Mouse (Mus musculus) liver, embryonic 15.5 days (tissue): ENCODE measurements around the gene Prcd. TPM values are rescaled to one million over a fixed set of nuclear protein-coding genes. Genes with fewer than 3 reads are reported as not detected.
A peak's percentile ranks its signal among the peaks of the same experiment; 100 is the strongest.

ENCODE experiments used
- ATAC-seq: fragments of 200-750 bp; cut with Nextera tagmentation; 2 replicates; pipeline ENCODE4 v1.8.0; 2017; ENCODE audit warnings: moderate number of reproducible peaks, mild to moderate bottlenecking, moderate library complexity; ENCODE audit not compliant: insufficient read depth
- H3K27ac ChIP-seq: fragments of 300-500 bp; sonication (generic); replicated peaks from 2 replicates; pipeline ENCODE4 v1.5.1; 2015; ENCODE audit warnings: mild to moderate bottlenecking, inconsistent platforms
- H3K27me3 ChIP-seq: fragments of 300-500 bp; sonication (generic); 2 replicates; pipeline ENCODE4 v1.6.1; 2015; ENCODE audit warnings: mild to moderate bottlenecking, inconsistent platforms
- H3K36me3 ChIP-seq: fragments of 300-500 bp; sonication (generic); replicated peaks from 2 replicates; pipeline ENCODE4 v1.6.1; 2015; ENCODE audit warnings: moderate library complexity, mild to moderate bottlenecking, inconsistent platforms
- H3K4me1 ChIP-seq: fragments of 300-500 bp; sonication (generic); replicated peaks from 2 replicates; pipeline ENCODE4 v1.6.1; 2015; ENCODE audit warnings: inconsistent platforms
- H3K4me2 ChIP-seq: fragments of 300-500 bp; sonication (generic); 2 replicates; pipeline ENCODE4 v1.6.1; 2015; ENCODE audit warnings: moderate library complexity, mild to moderate bottlenecking, inconsistent platforms
- H3K4me3 ChIP-seq: fragments of 300-500 bp; sonication (generic); replicated peaks from 2 replicates; pipeline ENCODE4 v1.5.1; 2015; ENCODE audit warnings: mild to moderate bottlenecking, inconsistent platforms
- H3K9ac ChIP-seq: fragments of 300-500 bp; sonication (generic); 2 replicates; pipeline ENCODE4 v1.6.1; 2015; ENCODE audit warnings: moderate library complexity, mild to moderate bottlenecking, inconsistent platforms
- H3K9me3 ChIP-seq: fragments of 300-500 bp; sonication (generic); replicated peaks from 2 replicates; pipeline ENCODE4 v1.6.1; 2016; ENCODE audit warnings: inconsistent platforms
- WGBS: fragments of 180-500 bp; shearing (Covaris S2); methylation state at CpG from one replicate; pipeline ENCODE4 v1.1.7; 2015; ENCODE audit warnings: mixed read lengths; ENCODE audit not compliant: insufficient replicate concordance; 5-methylcytosine and 5-hydroxymethylcytosine counted together
- polyA plus RNA-seq: library from polyadenylated mRNA; unstranded; fragments of >200 nt; fragmentation: Nextera tagmentation; extraction: Ambion mirVana; gene quantifications from 2 replicates; pipeline ENCODE4 v1.2.1, GENCODE M21; 2015

Gene Prcd
- polyA plus RNA-seq, 1 experiment from 2014 or later, result 0.29 TPM

GRCm38 (mm10) chr11:116618666-116619065 lies 34.7 kb upstream of the Prcd start:
- Histone ChIP-seq H3K27me3 (no peaks in the 10 kb centered on the region), H3K9ac (no peak overlapping the region), H3K4me2 (no peak overlapping the region), H3K36me3 (0 out of 2 replicates have a peak, but pooled peaks cover 3% of the 10 kb centered on the region), H3K4me1 (peaks cover 100% of the 10 kb centered on the region), H3K27ac (peak overlapping the region; percentile 93; the same call in 1 of the 2 replicates), H3K9me3 (no peaks in the 10 kb centered on the region), H3K4me3 (no peak overlapping the region)
- WGBS, result 64% methylated on average over 7 of the region's 7 CpGs
- no peak for ATAC-seq

DNA sequence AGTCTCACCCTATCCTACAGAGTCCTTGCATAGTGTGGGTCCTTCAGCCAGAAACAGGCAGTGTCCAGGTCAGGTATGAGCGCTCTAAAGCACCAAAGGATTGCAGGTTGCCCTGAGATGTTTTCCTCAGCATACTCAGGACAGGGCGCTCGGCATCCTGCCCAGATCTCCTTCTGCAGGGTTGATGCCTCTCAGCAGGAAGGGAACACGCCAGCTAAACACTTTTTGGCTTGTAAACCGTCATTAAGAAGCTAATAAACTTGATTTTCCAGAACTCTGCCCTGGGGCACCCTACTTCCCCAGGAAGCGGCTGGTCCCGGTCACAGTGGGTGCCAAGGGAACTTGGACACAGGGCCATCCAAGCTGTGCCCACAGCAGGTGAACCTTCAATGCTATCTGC lies 34.2 kb upstream of the Prcd start:
- no peaks in the 10 kb centered on the region for H3K27me3 ChIP-seq
- no peak overlapping the region for H3K4me3 ChIP-seq
- H3K27ac ChIP-seq, result peak overlapping the region; percentile 93
- no peaks in the 10 kb centered on the region for H3K36me3 ChIP-seq
- no peak for ATAC-seq
- H3K4me1 ChIP-seq, result peaks cover 99% of the 10 kb centered on the region
- H3K9ac ChIP-seq, result 0 out of 2 replicates have a peak overlapping the region, but pooled peaks have one; percentile 7
- 83% methylated on average over 7 of the region's 7 CpGs for WGBS
- peak overlapping the region; percentile 93 for H3K4me2 ChIP-seq
- no peaks in the 10 kb centered on the region for H3K9me3 ChIP-seq

GRCm38 (mm10) chr11:116619561-116619960 lies 33.8 kb upstream of the Prcd start:
- Histone ChIP-seq H3K4me1 (peaks cover 99% of the 10 kb centered on the region), H3K36me3 (no peaks in the 10 kb centered on the region), H3K4me3 (peak overlapping the region; percentile 88), H3K9ac (peak overlapping the region; percentile 93; the same call in 1 of the 2 replicates), H3K27ac (peak overlapping the region; percentile 93), H3K9me3 (no peaks in the 10 kb centered on the region), H3K4me2 (peak overlapping the region; percentile 93), H3K27me3 (no peaks in the 10 kb centered on the region)
- no peak for ATAC-seq
- 62% methylated on average over 8 of the region's 8 CpGs for WGBS

DNA sequence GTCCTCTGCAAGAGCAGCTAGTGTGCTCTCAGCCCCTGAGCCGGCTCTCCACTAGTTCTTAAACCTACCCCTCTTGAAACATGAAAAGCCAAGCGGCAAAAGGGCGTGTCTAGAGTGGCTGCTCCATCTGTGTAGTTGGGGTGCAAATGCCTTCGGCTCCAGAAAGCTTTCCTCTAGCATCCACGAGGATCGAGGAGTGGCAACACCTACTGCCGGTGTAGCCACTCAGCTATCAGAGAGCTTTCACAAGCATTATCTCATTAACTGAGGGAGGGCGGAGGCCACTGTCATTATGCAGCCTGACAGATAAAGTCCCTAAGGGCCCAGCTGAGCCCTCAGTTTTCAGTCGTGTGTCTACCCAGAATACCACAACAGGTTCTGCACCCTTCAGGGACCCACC lies 33.3 kb upstream of the Prcd start:
- Histone ChIP-seq H3K27ac (peak overlapping the region; percentile 93), H3K4me1 (peaks cover 99% of the 10 kb centered on the region), H3K9me3 (no peaks in the 10 kb centered on the region), H3K9ac (peak overlapping the region; percentile 93), H3K4me2 (peak overlapping the region; percentile 93), H3K36me3 (no peaks in the 10 kb centered on the region), H3K4me3 (peak overlapping the region; percentile 88), H3K27me3 (no peaks in the 10 kb centered on the region)
- WGBS, result 15% methylated on average over 9 of the region's 9 CpGs
- peak; percentile 65 for ATAC-seq

GRCm38 (mm10) chr11:116620559-116621253 lies 32.6 kb upstream of the Prcd start:
- H3K27ac ChIP-seq, result peak overlapping the region; percentile 93
- no peaks in the 10 kb centered on the region for H3K27me3 ChIP-seq
- H3K4me1 ChIP-seq, result peaks cover 99% of the 10 kb centered on the region
- H3K9me3 ChIP-seq, result no peaks in the 10 kb centered on the region
- peak overlapping the region; percentile 93 for H3K4me2 ChIP-seq
- H3K9ac ChIP-seq, result peak overlapping the region; percentile 93
- ATAC-seq, result peak; percentile 53
- H3K36me3 ChIP-seq, result no peaks in the 10 kb centered on the region
- H3K4me3 ChIP-seq, result peak overlapping the region; percentile 88
- 48% methylated on average over 10 of the region's 10 CpGs for WGBS

- no peaks in the 10 kb centered on the region for H3K36me3 ChIP-seq
- H3K4me2 ChIP-seq, result peak overlapping the region; percentile 93
- peak overlapping the region; percentile 93 for H3K9ac ChIP-seq
- H3K27me3 ChIP-seq, result no peaks in the 10 kb centered on the region
- peak overlapping the region; percentile 93 for H3K27ac ChIP-seq
- WGBS, result 50% methylated on average over 6 of the region's 6 CpGs
- peaks cover 99% of the 10 kb centered on the region for H3K4me1 ChIP-seq
- no peak for ATAC-seq
- H3K9me3 ChIP-seq, result no peaks in the 10 kb centered on the region
- H3K4me3 ChIP-seq, result peak overlapping the region; percentile 88
Observed at GRCm38 (mm10) chr11:116621258-116621704, 32.1 kb upstream of the Prcd start.

GRCm38 (mm10) chr11:116623281-116624124 lies 29.8 kb upstream of the Prcd start:
- H3K4me1 ChIP-seq, result peaks cover 97% of the 10 kb centered on the region
- 3% methylated on average over 40 of the region's 40 CpGs for WGBS
- peak overlapping the region; percentile 88 for H3K4me3 ChIP-seq
- no peaks in the 10 kb centered on the region for H3K36me3 ChIP-seq
- no peaks in the 10 kb centered on the region for H3K9me3 ChIP-seq
- peak; percentile 13 for ATAC-seq
- peak overlapping the region; percentile 93 for H3K4me2 ChIP-seq
- H3K27me3 ChIP-seq, result no peaks in the 10 kb centered on the region
- peak overlapping the region; percentile 93 for H3K27ac ChIP-seq
- peak overlapping the region; percentile 93 for H3K9ac ChIP-seq

DNA sequence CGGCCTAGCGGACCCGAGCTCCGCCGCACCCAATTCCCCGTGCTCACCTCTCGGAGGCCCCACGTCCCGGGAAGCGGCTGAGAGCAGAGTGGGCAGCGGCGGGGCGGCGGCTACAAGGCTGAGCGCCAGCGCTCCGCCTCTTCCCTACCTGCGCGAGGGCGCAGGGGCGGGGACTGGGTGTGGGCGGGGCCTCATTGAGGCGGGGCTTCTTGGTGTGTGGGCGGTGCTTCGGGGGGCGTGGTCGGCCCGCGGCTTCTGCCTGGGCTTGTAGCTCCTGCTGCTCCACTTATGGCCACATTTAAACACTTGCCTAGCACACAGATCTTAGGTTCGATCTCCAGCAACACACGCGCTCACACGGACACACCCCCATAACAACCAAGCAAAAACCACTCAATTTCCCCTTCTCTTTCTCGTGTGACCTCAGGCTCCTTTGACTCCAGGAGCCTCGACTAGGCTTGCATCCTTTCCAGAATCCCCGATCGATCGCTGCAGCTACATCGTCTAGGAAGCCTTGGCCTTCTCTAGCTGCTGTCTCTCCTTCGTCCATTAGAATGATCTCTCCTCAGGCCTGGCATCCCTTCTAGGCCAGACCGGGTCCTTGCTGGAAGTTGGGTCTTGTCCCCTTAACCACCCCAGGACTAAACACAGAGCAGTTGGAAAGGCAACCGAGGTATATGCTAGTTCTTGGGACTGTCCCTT lies 29.1 kb upstream of the Prcd start:
- Histone ChIP-seq H3K9me3 (no peaks in the 10 kb centered on the region), H3K36me3 (no peaks in the 10 kb centered on the region), H3K27me3 (no peaks in the 10 kb centered on the region), H3K27ac (peak overlapping the region; percentile 93), H3K4me3 (peak overlapping the region; percentile 88), H3K4me2 (peak overlapping the region; percentile 93), H3K9ac (peak overlapping the region; percentile 93), H3K4me1 (peaks cover 94% of the 10 kb centered on the region)
- peak; percentile 70 for ATAC-seq
- 10% methylated on average over 39 of the region's 42 CpGs for WGBS

GRCm38 (mm10) chr11:116625081-116626000 lies 28.0 kb upstream of the Prcd start:
- H3K27me3 ChIP-seq, result no peaks in the 10 kb centered on the region
- 40% methylated on average over 17 of the region's 17 CpGs for WGBS
- peak overlapping the region; percentile 93 for H3K4me2 ChIP-seq
- ATAC-seq, result 0 out of 2 replicates have a peak, but pooled peaks have one; percentile 1
- no peaks in the 10 kb centered on the region for H3K36me3 ChIP-seq
- H3K27ac ChIP-seq, result peak overlapping the region; percentile 84
- no peaks in the 10 kb centered on the region for H3K9me3 ChIP-seq
- H3K4me3 ChIP-seq, result no peak overlapping the region
- H3K9ac ChIP-seq, result peak overlapping the region; percentile 37; the same call in 1 of the 2 replicates
- H3K4me1 ChIP-seq, result peaks cover 86% of the 10 kb centered on the region
